Mouse (Mus musculus): Measurements from ENCODE around the gene Mxra7.
A peak's percentile ranks its signal among the peaks of the same experiment; 100 is the strongest.
"Not testable (repeated sequence)": the region's sequence is repeated elsewhere in the genome, so short reads cannot be mapped to it uniquely, and the experiment has no call there.

Gene Mxra7

GRCm38 (mm10) chr11:116846593-116847181, 18.8 kb upstream of the Mxra7 start:
- no peak for DNase-seq

GRCm38 (mm10) chr11:116843261-116844233, 15.7 kb upstream of the Mxra7 start, which contains the start of the genes Mettl23 and Jmjd6:
TSS of gene Mettl23 (plus strand) at chr11:116843278.
TSS of gene Jmjd6 (minus strand) at chr11:116843449.
- peak; percentile 96 to 99 for DNase-seq

- peak; percentile 73 to 74 for DNase-seq
Measured at GRCm38 (mm10) chr11:116842531-116843260, 14.8 kb upstream of the Mxra7 start.

- DNase-seq: no peak
Measured at GRCm38 (mm10) chr11:116840748-116841147, 12.9 kb upstream of the Mxra7 start.

- DNase-seq: no peak
Measured at GRCm38 (mm10) chr11:116839601-116840000, 11.8 kb upstream of the Mxra7 start.

- DNase-seq: no peak
Measured at GRCm38 (mm10) chr11:116838936-116839335, 11.1 kb upstream of the Mxra7 start.

GRCm38 (mm10) chr11:116837441-116837840, 9.6 kb upstream of the Mxra7 start:
- no peak for DNase-seq

GRCm38 (mm10) chr11:116836283-116836682, 8.4 kb upstream of the Mxra7 start:
- no peak for DNase-seq

- no peak for DNase-seq
Measured at GRCm38 (mm10) chr11:116834954-116835353, 7.1 kb upstream of the Mxra7 start.

- no peak for DNase-seq
Measured at GRCm38 (mm10) chr11:116832172-116832685, 4.4 kb upstream of the Mxra7 start.

- DNase-seq: no peak
Measured at GRCm38 (mm10) chr11:116826550-116827504, 1.0 kb downstream of the Mxra7 start.

- DNase-seq: no peak
Measured at GRCm38 (mm10) chr11:116825230-116825629, 2.6 kb downstream of the Mxra7 start.

- not testable (repeated sequence) for DNase-seq
Measured at GRCm38 (mm10) chr11:116823885-116824284, 4.0 kb downstream of the Mxra7 start.

GRCm38 (mm10) chr11:116823255-116823654, 4.6 kb downstream of the Mxra7 start:
- no peak for DNase-seq

- DNase-seq: no peak
Measured at GRCm38 (mm10) chr11:116822626-116823025, 5.2 kb downstream of the Mxra7 start.

GRCm38 (mm10) chr11:116822215-116822614, 5.6 kb downstream of the Mxra7 start:
- DNase-seq: no peak

GRCm38 (mm10) chr11:116821057-116821940, 6.5 kb downstream of the Mxra7 start:
- no peak for DNase-seq

GRCm38 (mm10) chr11:116819932-116820593, 7.8 kb downstream of the Mxra7 start:
- DNase-seq: no peak

GRCm38 (mm10) chr11:116818722-116819121, 9.1 kb downstream of the Mxra7 start:
- DNase-seq: peak; percentile 49 to 62

GRCm38 (mm10) chr11:116817567-116817966, 10.3 kb downstream of the Mxra7 start:
- DNase-seq: no peak

Data from cerebellum, adult 18-20 months (tissue).